Mouse (Mus musculus): ENCODE measurements at regions not wholly inside any gene's neighbourhood (a gene's known extent, or its start where the extent isn't known, plus 50 kb on each side); places are given as distances from the start of the nearest gene placed in this dataset.

DNA sequence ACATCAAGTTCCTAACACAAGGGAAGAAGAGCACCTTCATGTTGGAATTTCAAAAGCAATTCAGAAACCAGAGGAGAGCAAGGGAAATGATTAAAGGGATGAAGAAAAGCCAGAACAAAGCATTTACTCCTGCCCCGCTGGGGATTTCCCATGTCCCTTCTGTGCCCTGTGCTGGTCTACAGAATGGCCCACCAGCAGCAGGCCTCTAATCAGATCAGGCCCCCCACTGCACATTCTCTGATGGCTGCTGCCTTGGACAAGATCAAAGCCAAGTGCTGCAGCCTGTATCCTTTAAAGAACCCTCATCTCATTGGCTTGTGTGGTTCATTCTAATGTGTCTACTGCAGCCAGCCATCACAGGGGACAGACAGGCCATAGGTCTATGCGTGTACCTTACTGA, 126.1 kb upstream of the Rbfox1 start:
- H3K4me3 ChIP-seq (ENCODE audit: insufficient read depth in 1 of 2, low read depth in 1 of 2, low read length in 2 of 2, poor library complexity in 1 of 2, severe bottlenecking in 1 of 2): no peak overlapping the region
- no peaks in the 10 kb centered on the region for H3K4me1 ChIP-seq (ENCODE audit: control insufficient read depth in 2 of 2, insufficient read depth in 2 of 2, low read length in 2 of 2, poor library complexity in 1 of 2)
- no peak for DNase-seq (ENCODE audit: low read depth, low spot score)
- TF ChIP-seq HCFC1 (IDR thresholded peaks at IDR 0.05; ENCODE audit: borderline replicate concordance, insufficient read depth, low read length): no peak
- no peak for TF ChIP-seq ZNF384 (IDR thresholded peaks at IDR 0.05; ENCODE audit: low read depth, low read length)
- no peak for TF ChIP-seq MAFK (IDR thresholded peaks at IDR 0.05; ENCODE audit: insufficient read depth, low read depth, low read length)
- no peak for TF ChIP-seq CHD2 (IDR thresholded peaks at IDR 0.05; ENCODE audit: low read depth, low read length)
- TF ChIP-seq ZC3H11A (IDR thresholded peaks at IDR 0.05; ENCODE audit: borderline replicate concordance, low read depth, low read length): no peak
- no peaks in the 10 kb centered on the region for H3K9me3 ChIP-seq (ENCODE audit: control insufficient read depth, insufficient read depth, low read depth, low read length)
- no peaks in the 10 kb centered on the region for H3K36me3 ChIP-seq (ENCODE audit: control insufficient read depth, insufficient read depth, low read length, poor library complexity, severe bottlenecking)
- in situ Hi-C loops (cut with MboI; ENCODE audit: low sequenced_read_pairs in 2 of 2, unreplicated experiment in 2 of 2): no loop called here
- H3K27ac ChIP-seq (ENCODE audit: insufficient read depth, low read depth, low read length, poor library complexity, severe bottlenecking): no peak overlapping the region
- H3K9ac ChIP-seq (ENCODE audit: insufficient read depth, low read depth, low read length, poor library complexity, severe bottlenecking): no peak overlapping the region

GRCm38 (mm10) chr16:5742716-5743507, 142.2 kb upstream of the Rbfox1 start:
- H3K9ac ChIP-seq (ENCODE audit: insufficient read depth, low read depth, low read length, poor library complexity, severe bottlenecking): no peak overlapping the region
- H3K27ac ChIP-seq (ENCODE audit: insufficient read depth, low read depth, low read length, poor library complexity, severe bottlenecking): no peak overlapping the region
- no peaks in the 10 kb centered on the region for H3K4me1 ChIP-seq (ENCODE audit: control insufficient read depth in 2 of 2, insufficient read depth in 2 of 2, low read length in 2 of 2, poor library complexity in 1 of 2)
- H3K9me3 ChIP-seq (ENCODE audit: control insufficient read depth, insufficient read depth, low read depth, low read length): no peaks in the 10 kb centered on the region
- in situ Hi-C loops (cut with MboI; ENCODE audit: low sequenced_read_pairs in 2 of 2, unreplicated experiment in 2 of 2): no loop called here
- no peak for DNase-seq (ENCODE audit: low read depth, low spot score)
- no peak overlapping the region for H3K4me3 ChIP-seq (ENCODE audit: insufficient read depth in 1 of 2, low read depth in 1 of 2, low read length in 2 of 2, poor library complexity in 1 of 2, severe bottlenecking in 1 of 2)
- no peak for TF ChIP-seq CHD2 (IDR thresholded peaks at IDR 0.05; ENCODE audit: low read depth, low read length)
- no peak for TF ChIP-seq MAFK (IDR thresholded peaks at IDR 0.05; ENCODE audit: insufficient read depth, low read depth, low read length)
- no peak for TF ChIP-seq ZNF384 (IDR thresholded peaks at IDR 0.05; ENCODE audit: low read depth, low read length)
- no peak for TF ChIP-seq HCFC1 (IDR thresholded peaks at IDR 0.05; ENCODE audit: borderline replicate concordance, insufficient read depth, low read length)
- no peak for TF ChIP-seq ZC3H11A (IDR thresholded peaks at IDR 0.05; ENCODE audit: borderline replicate concordance, low read depth, low read length)
- H3K36me3 ChIP-seq (ENCODE audit: control insufficient read depth, insufficient read depth, low read length, poor library complexity, severe bottlenecking): no peaks in the 10 kb centered on the region

DNA sequence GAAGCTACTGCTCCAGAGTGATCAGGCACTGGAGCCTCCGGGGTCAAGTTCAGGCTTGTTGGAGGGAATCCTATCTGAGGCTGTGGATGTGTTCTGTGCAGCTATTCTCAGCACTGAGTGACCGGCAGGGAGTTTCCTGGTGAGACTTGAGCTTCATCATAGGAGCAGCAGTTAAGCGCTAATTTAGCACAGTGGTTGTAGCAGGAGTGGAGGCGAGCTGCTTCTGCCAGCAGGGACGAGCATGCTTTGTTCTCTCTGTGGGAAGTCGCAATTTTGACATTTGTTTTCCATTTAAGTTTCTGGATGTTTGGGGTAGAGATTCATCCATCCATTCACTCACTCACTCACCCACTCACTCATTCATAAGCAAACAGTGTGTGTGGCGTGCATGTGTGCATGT, 144.4 kb upstream of the Rbfox1 start:
- Histone ChIP-seq H3K36me3 (ENCODE audit: control insufficient read depth, insufficient read depth, low read length, poor library complexity, severe bottlenecking) (no peaks in the 10 kb centered on the region), H3K9me3 (ENCODE audit: control insufficient read depth, insufficient read depth, low read depth, low read length) (no peaks in the 10 kb centered on the region), H3K27ac (ENCODE audit: insufficient read depth, low read depth, low read length, poor library complexity, severe bottlenecking) (no peak overlapping the region), H3K4me3 (ENCODE audit: insufficient read depth in 1 of 2, low read depth in 1 of 2, low read length in 2 of 2, poor library complexity in 1 of 2, severe bottlenecking in 1 of 2) (no peak overlapping the region), H3K4me1 (ENCODE audit: control insufficient read depth in 2 of 2, insufficient read depth in 2 of 2, low read length in 2 of 2, poor library complexity in 1 of 2) (no peaks in the 10 kb centered on the region), H3K9ac (ENCODE audit: insufficient read depth, low read depth, low read length, poor library complexity, severe bottlenecking) (no peak overlapping the region)
- TF ChIP-seq ZNF384 (IDR thresholded peaks at IDR 0.05; ENCODE audit: low read depth, low read length) (no peak), MAFK (IDR thresholded peaks at IDR 0.05; ENCODE audit: insufficient read depth, low read depth, low read length) (no peak), ZC3H11A (IDR thresholded peaks at IDR 0.05; ENCODE audit: borderline replicate concordance, low read depth, low read length) (no peak), HCFC1 (IDR thresholded peaks at IDR 0.05; ENCODE audit: borderline replicate concordance, insufficient read depth, low read length) (no peak), CHD2 (IDR thresholded peaks at IDR 0.05; ENCODE audit: low read depth, low read length) (no peak)
- DNase-seq (ENCODE audit: low read depth, low spot score): no peak
- in situ Hi-C loops (cut with MboI; ENCODE audit: low sequenced_read_pairs in 2 of 2, unreplicated experiment in 2 of 2): no loop called here

DNA sequence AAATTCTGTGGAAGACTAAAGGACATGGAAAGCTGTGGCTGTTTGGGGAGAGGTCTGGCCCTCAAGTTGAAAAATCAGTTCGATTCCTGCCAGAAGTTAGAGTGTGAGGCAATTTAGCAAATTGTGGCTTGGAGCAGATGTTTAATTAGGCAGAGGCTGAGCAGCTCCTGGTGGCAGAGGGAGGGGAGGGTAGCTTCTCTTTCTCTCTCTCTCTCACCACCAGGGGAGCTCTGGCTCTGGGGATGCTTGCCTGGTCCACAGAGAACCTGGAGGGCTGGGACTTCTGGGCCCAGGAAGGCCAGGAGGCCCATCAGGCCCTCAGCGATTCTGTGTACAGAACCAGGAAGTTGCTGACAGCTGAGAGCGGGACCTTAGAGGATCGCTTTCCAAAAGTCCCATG, 151.5 kb upstream of the Rbfox1 start:
- in situ Hi-C loops (cut with MboI; ENCODE audit: low sequenced_read_pairs in 2 of 2, unreplicated experiment in 2 of 2): no loop called here
- no peaks in the 10 kb centered on the region for H3K4me1 ChIP-seq (ENCODE audit: control insufficient read depth in 2 of 2, insufficient read depth in 2 of 2, low read length in 2 of 2, poor library complexity in 1 of 2)
- no peak for DNase-seq (ENCODE audit: low read depth, low spot score)
- TF ChIP-seq CHD2 (IDR thresholded peaks at IDR 0.05; ENCODE audit: low read depth, low read length) (no peak), ZNF384 (IDR thresholded peaks at IDR 0.05; ENCODE audit: low read depth, low read length) (no peak), ZC3H11A (IDR thresholded peaks at IDR 0.05; ENCODE audit: borderline replicate concordance, low read depth, low read length) (no peak), MAFK (IDR thresholded peaks at IDR 0.05; ENCODE audit: insufficient read depth, low read depth, low read length) (no peak), HCFC1 (IDR thresholded peaks at IDR 0.05; ENCODE audit: borderline replicate concordance, insufficient read depth, low read length) (no peak)
- no peak overlapping the region for H3K4me3 ChIP-seq (ENCODE audit: insufficient read depth in 1 of 2, low read depth in 1 of 2, low read length in 2 of 2, poor library complexity in 1 of 2, severe bottlenecking in 1 of 2)
- no peak overlapping the region for H3K9ac ChIP-seq (ENCODE audit: insufficient read depth, low read depth, low read length, poor library complexity, severe bottlenecking)
- no peak overlapping the region for H3K27ac ChIP-seq (ENCODE audit: insufficient read depth, low read depth, low read length, poor library complexity, severe bottlenecking)
- H3K9me3 ChIP-seq (ENCODE audit: control insufficient read depth, insufficient read depth, low read depth, low read length): no peaks in the 10 kb centered on the region
- H3K36me3 ChIP-seq (ENCODE audit: control insufficient read depth, insufficient read depth, low read length, poor library complexity, severe bottlenecking): no peaks in the 10 kb centered on the region

All from ES-E14 (cell line).